Mouse (Mus musculus): ENCODE data around the gene Trio. TPM values are rescaled to one million over a fixed set of nuclear protein-coding genes. Genes with fewer than 3 reads are reported as not detected.

Trio gene
- polyA plus RNA-seq, 1 experiment, result 47.5 TPM

DNA sequence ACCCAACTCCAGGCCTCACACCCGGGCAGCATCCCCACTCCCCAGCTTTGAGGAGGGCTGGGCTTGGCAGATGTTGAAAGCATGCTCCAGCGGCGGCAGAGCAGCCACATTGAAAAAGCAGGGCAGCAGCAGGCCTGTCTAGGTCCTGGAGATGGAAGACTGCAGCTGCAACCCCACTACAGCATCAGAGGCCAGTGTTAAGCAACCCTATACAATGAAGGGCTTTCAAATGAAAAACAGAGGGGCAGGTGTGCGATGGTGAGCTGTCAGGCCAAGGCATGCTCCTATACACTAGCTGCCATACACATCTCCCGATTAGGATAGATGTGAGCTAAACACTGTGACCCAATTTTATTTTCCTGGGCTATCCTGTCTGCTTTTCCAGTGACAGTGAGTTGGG, 265.8 kb downstream of the Trio start:
- WGBS, result 78% methylated on average over 5 of the region's 5 CpGs
- no peak for DNase-seq
- TF ChIP-seq CTCF (IDR thresholded peaks at IDR 0.05; ENCODE audit: insufficient read depth, low read length) (no peak), POLR2A (IDR thresholded peaks at IDR 0.05; ENCODE audit: borderline replicate concordance, extremely low read depth, low read depth, low read length) (no peak)
- H3K4me3 ChIP-seq (replicated peaks; ENCODE audit: extremely low read depth, low read depth, low read length), result no peak overlapping the region
- H3K4me1 ChIP-seq (ENCODE audit: control insufficient read depth, insufficient read depth, low read length), result no peaks in the 10 kb centered on the region; the same call in 1 of the 2 replicates

DNA sequence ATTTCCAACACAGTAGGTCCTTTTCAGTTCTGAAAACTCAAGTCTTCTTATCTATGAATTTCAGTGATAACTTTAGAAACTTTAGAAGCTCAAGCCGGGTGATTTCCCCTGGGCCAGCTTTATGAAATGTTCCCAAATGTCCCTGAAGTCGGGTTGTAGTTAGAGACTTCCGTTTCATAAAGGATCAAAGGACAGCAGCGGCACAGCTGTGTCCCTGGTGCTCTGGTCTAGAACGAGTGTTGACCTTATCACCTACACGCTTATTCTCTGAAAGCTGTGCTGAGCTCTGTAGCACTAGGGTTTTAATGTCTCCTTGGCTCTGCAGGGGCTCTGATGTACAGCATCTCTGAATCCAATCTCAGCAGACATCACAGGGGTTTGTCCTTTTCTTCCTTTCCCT, 267.0 kb downstream of the Trio start:
- 53% methylated on average over 6 of the region's 6 CpGs for WGBS
- DNase-seq, result no peak
- TF ChIP-seq POLR2A (IDR thresholded peaks at IDR 0.05; ENCODE audit: borderline replicate concordance, extremely low read depth, low read depth, low read length) (no peak), CTCF (IDR thresholded peaks at IDR 0.05; ENCODE audit: insufficient read depth, low read length) (no peak)
- Histone ChIP-seq H3K4me3 (replicated peaks; ENCODE audit: extremely low read depth, low read depth, low read length) (no peak overlapping the region), H3K4me1 (ENCODE audit: control insufficient read depth, insufficient read depth, low read length) (no peaks in the 10 kb centered on the region; the same call in 1 of the 2 replicates)

DNA sequence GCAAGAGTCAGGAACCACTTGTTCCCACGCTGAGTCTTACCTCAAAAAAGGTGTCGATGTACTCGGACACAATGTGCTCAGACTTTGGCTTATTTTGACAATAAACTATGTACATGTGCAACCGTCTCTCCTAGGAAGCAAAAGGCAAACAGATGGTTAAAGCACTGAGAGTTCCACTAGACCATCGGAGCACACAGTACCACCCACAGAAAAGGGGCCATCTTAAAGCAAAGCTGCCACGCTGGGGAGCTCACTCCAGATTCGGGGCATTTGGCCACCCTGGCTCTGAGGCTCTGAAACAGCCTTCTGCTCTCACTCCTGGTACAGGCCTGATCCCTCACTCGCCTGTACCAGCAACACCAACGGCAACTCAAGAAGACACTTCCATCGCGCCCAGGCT, 269.2 kb downstream of the Trio start:
- Histone ChIP-seq H3K4me1 (ENCODE audit: control insufficient read depth, insufficient read depth, low read length) (no peaks in the 10 kb centered on the region; the same call in 1 of the 2 replicates), H3K4me3 (replicated peaks; ENCODE audit: extremely low read depth, low read depth, low read length) (no peak overlapping the region)
- no peak for DNase-seq
- WGBS, result 91% methylated on average over 11 of the region's 11 CpGs
- TF ChIP-seq CTCF (IDR thresholded peaks at IDR 0.05; ENCODE audit: insufficient read depth, low read length), result no peak
- TF ChIP-seq POLR2A (IDR thresholded peaks at IDR 0.05; ENCODE audit: borderline replicate concordance, extremely low read depth, low read depth, low read length), result no peak

DNA sequence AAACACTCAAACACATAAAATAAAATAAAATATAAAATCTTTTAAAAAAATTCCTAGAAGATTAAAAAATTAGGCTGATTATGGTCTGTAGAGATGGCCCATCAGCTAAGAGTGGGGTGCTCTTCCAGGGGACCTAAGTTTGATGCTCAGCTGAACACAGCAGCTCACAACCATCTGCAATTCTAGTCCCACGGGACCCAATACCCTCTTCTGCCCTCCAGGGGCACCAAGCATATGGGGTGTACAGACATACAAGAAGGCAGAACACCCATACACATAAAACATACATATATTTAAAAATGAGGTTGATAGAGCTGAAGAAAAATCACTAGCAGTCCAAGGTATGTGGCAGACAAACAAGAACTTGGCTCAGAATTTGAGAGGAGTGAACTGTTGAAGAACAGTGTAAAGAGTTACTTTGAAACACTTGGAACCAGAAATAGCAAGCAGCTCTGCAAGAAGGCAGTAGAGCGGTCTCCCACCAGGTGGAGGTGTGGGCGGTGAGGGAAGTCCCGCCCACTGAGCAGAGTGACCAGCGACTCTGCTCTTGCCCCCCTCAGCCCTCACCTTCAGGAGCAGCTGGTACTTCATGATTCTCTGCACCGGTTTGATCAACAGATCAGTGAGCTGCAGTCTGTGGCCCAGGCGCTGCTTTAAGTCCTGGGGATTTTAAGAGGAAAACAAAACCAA, 270.9 kb downstream of the Trio start:
- peak; percentile 45; the same call in 1 of the 2 replicates for TF ChIP-seq CTCF (IDR thresholded peaks at IDR 0.05; ENCODE audit: insufficient read depth, low read length)
- no peak for TF ChIP-seq POLR2A (IDR thresholded peaks at IDR 0.05; ENCODE audit: borderline replicate concordance, extremely low read depth, low read depth, low read length)
- 63% methylated on average over 7 of the region's 7 CpGs for WGBS
- H3K4me1 ChIP-seq (ENCODE audit: control insufficient read depth, insufficient read depth, low read length), result no peaks in the 10 kb centered on the region; the same call in 1 of the 2 replicates
- H3K4me3 ChIP-seq (replicated peaks; ENCODE audit: extremely low read depth, low read depth, low read length), result no peak overlapping the region
- peak; percentile 16 for DNase-seq

DNA sequence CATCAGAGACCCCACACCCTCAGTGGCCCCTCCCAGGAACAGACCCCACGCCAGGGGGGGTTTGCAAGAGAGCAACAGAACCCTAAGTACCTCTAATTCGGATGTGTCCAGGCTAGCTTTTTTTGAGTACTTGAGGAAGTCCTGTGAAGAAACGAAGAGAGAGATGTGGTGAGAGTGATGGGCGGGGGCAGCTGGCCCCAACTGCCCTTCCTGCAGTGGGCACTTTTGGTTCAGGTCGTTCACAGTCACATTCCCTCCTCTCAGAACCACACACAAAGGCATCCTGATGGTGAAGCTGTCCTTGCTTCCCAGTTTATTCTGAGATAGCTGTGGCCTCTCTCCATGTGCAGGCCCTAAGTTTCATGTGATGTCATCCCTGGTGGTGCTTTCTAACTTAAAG, 271.7 kb downstream of the Trio start:
- TF ChIP-seq CTCF (IDR thresholded peaks at IDR 0.05; ENCODE audit: insufficient read depth, low read length), result no peak
- no peak for TF ChIP-seq POLR2A (IDR thresholded peaks at IDR 0.05; ENCODE audit: borderline replicate concordance, extremely low read depth, low read depth, low read length)
- no peak for DNase-seq
- no peaks in the 10 kb centered on the region; the same call in 1 of the 2 replicates for H3K4me1 ChIP-seq (ENCODE audit: control insufficient read depth, insufficient read depth, low read length)
- H3K4me3 ChIP-seq (replicated peaks; ENCODE audit: extremely low read depth, low read depth, low read length), result no peak overlapping the region
- WGBS, result 57% methylated on average over 5 of the region's 5 CpGs

DNA sequence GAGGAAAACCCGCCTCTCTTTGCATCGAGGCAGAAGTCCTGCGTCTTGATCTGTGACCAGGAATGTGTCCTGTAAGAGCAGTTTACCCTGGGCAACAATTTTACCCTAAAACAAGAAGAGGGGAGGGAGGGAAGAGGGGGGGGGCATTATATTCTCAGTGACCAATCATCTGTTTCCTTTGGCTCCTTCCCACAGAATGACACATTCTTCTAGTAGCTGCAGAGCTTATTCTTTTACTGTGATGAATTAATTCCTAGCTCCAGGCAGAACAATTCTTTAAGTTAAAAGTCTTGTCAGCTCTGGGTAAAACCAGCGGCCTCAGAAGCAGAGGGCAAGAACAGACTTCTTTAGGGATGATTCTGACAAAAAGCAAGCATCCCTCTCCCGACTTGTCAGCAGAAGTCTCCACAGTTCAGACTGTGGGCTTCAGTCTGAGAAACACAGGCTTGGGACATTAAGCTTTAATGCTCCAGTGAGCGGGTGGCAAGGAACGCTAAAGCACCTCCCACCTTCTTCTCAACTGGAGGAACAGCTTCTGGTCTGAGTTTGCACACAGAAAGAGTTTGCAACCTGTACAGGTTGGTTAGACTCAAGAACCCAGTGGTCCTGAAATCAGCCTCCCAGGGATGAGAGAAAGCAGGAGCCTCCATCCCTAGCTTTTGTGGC, 272.8 kb downstream of the Trio start:
- TF ChIP-seq POLR2A (IDR thresholded peaks at IDR 0.05; ENCODE audit: borderline replicate concordance, extremely low read depth, low read depth, low read length) (no peak), CTCF (IDR thresholded peaks at IDR 0.05; ENCODE audit: insufficient read depth, low read length) (no peak)
- 85% methylated on average over 7 of the region's 7 CpGs for WGBS
- no peak for DNase-seq
- Histone ChIP-seq H3K4me3 (replicated peaks; ENCODE audit: extremely low read depth, low read depth, low read length) (no peak overlapping the region), H3K4me1 (ENCODE audit: control insufficient read depth, insufficient read depth, low read length) (no peaks in the 10 kb centered on the region)

DNA sequence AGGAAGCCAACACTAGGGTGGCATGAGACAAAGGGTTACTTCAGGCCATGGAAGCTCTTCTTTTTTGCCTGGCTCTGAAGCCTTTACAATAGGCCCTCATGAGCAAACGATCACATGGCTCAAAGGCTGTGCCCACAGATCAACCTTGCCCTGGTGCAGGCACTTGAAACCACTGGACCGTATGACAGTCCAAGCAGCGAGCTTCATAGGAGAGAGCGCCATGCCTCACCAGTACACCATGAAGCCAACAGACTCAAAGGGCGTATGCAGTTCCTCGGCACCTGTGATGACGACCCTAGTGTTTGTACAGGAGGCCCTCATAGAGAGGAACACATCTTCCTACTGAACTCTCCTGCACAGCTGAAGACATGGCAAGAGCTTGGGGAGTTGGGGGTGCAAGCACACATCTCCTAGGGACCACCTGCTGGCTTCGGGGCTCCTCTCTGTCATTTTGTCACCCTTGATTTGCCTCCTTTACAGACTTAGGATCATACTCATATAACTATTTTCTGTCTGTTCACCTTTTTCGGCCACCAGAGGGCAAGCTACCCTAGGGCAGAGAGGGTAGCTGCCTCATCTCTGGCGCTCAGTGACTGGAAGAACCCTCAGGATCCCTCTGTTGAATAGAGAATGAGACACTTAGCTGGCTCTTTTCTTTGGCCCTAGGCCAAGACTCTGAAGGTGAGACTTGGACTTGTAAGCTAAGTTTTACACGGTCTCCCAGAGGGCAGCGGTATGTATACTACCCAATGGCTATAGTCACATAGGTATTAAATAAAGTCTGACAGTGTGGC, 273.8 kb downstream of the Trio start:
- H3K4me1 ChIP-seq (ENCODE audit: control insufficient read depth, insufficient read depth, low read length), result no peaks in the 10 kb centered on the region
- no peak overlapping the region for H3K4me3 ChIP-seq (replicated peaks; ENCODE audit: extremely low read depth, low read depth, low read length)
- peak; percentile 50 for DNase-seq
- TF ChIP-seq CTCF (IDR thresholded peaks at IDR 0.05; ENCODE audit: insufficient read depth, low read length) (peak; percentile 72), POLR2A (IDR thresholded peaks at IDR 0.05; ENCODE audit: borderline replicate concordance, extremely low read depth, low read depth, low read length) (no peak)
- WGBS, result 72% methylated on average over 12 of the region's 12 CpGs

DNA sequence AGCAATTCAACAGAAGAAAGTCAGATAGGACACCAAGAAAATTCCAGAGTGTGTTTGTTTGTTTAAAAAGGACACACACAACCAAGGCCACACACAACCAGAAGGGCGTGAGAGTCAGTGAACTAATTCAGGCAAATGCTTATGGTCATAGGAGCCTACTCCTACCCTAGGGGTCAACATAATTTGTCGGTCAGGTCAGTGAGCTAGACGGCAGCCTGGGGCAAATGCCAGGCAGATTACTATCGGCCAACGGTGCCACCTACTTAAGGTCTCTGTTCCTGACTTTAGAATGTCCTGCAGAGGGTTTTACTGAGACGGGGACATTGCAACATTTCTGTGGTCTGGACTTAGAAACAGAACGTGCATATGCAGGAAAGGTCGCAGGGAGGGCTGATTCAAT, 276.9 kb downstream of the Trio start:
- WGBS, result 81% methylated on average over 8 of the region's 8 CpGs
- Histone ChIP-seq H3K4me3 (replicated peaks; ENCODE audit: extremely low read depth, low read depth, low read length) (no peak overlapping the region), H3K4me1 (ENCODE audit: control insufficient read depth, insufficient read depth, low read length) (0 out of 2 replicates have a peak, but pooled peaks cover 2% of the 10 kb centered on the region)
- no peak for DNase-seq
- TF ChIP-seq POLR2A (IDR thresholded peaks at IDR 0.05; ENCODE audit: borderline replicate concordance, extremely low read depth, low read depth, low read length) (no peak), CTCF (IDR thresholded peaks at IDR 0.05; ENCODE audit: insufficient read depth, low read length) (no peak)

DNA sequence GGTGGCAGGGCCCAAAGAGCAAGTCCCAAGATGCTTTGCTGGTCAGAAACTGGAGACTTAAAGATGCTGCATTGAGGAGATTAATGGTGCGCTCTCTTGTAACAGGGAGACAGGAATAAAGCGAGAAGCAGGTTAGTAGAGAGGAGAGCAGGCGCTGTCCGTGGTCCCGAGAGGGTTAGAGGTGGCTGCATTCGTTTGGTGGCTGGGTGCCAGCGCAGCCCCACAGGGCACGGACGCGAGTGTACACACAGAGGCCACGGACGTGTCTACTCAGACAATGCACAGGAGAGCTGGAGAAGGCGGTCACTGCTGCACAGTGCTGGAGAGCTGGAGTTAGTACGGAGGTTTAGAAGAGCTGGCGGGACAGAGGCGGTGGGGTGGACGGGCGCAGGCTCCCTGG, 278.1 kb downstream of the Trio start:
- TF ChIP-seq POLR2A (IDR thresholded peaks at IDR 0.05; ENCODE audit: borderline replicate concordance, extremely low read depth, low read depth, low read length) (no peak), CTCF (IDR thresholded peaks at IDR 0.05; ENCODE audit: insufficient read depth, low read length) (no peak)
- DNase-seq, result no peak
- WGBS, result 88% methylated on average over 18 of the region's 18 CpGs
- Histone ChIP-seq H3K4me1 (ENCODE audit: control insufficient read depth, insufficient read depth, low read length) (0 out of 2 replicates have a peak, but pooled peaks cover 2% of the 10 kb centered on the region), H3K4me3 (replicated peaks; ENCODE audit: extremely low read depth, low read depth, low read length) (no peak overlapping the region)
